In the genomic region with DNA sequence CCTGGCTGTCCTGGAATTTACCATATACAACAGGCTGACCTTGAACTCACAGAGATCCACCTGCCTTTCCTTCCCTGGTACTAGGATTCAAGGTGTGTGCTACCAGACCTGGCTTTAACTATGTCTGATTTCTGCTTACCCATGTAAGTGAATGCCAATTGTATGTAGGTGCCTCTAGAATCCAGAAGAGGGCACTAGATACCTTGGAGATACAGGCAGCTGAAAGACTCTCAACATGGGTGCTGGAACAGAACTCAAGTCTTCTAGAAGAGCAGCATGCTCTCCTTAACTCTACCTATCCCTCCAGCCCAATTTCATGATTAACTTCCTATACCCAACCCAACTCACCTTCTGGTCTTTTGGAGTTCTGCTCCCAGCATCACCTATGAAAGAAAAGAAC, we compare ENCODE assay signal across 9 mouse cellular contexts. TPM values are rescaled to one million over a fixed set of nuclear protein-coding genes. Genes with fewer than 3 reads are reported as not detected.
A peak's percentile ranks its signal among the peaks of the same experiment; 100 is the strongest.
DNase-seq lines count a peak whose midpoint lies in the region; ATAC-seq and TF ChIP-seq lines count a peak whose summit lies in the region.
"Had no signal": no experiment of that assay in that cellular context is flagged by ENCODE, and none has a peak within 500 bp of the region (broad histone marks: within the 10 kb centered on the region; RNA-seq: fewer than 3 reads in every experiment).

No protein-coding gene starts in this region.

- no peaks in the 10 kb centered on the region for H3K27me3 ChIP-seq in forebrain, embryonic 14.5 days (replicated peaks; ENCODE audit: control insufficient read depth, insufficient read depth, low read length)
- no peaks in the 10 kb centered on the region for H3K27me3 ChIP-seq in forebrain, embryonic 12.5 days
- H3K27me3 ChIP-seq in midbrain, embryonic 14.5 days (ENCODE audit: control insufficient read depth, insufficient read depth, low read length): no peaks in the 10 kb centered on the region
- H3K27me3 ChIP-seq in midbrain, embryonic 15.5 days (replicated peaks): no peaks in the 10 kb centered on the region

- peaks cover 81% of the 10 kb centered on the region for H3K36me3 ChIP-seq in forebrain, embryonic 14.5 days (ENCODE audit: control insufficient read depth, insufficient read depth, low read length)
- peaks cover 83% of the 10 kb centered on the region for H3K36me3 ChIP-seq in forebrain, embryonic 12.5 days (replicated peaks)
- peaks cover 81% of the 10 kb centered on the region for H3K36me3 ChIP-seq in midbrain, embryonic 14.5 days (ENCODE audit: control insufficient read depth, insufficient read depth, low read length)
- peaks cover 65% of the 10 kb centered on the region for H3K36me3 ChIP-seq in midbrain, embryonic 15.5 days (replicated peaks)

- no peak for ATAC-seq in forebrain, embryonic 14.5 days
- ATAC-seq in forebrain, embryonic 12.5 days (ENCODE audit: low FRiP score): no peak
- no peak for ATAC-seq in midbrain, embryonic 14.5 days (ENCODE audit: low FRiP score, low TSS enrichment)
- ATAC-seq in midbrain, embryonic 15.5 days (replicated peaks): no peak

- no peak overlapping the region for H3K27ac ChIP-seq in forebrain, embryonic 14.5 days (ENCODE audit: low read depth, low read length)
- no peak overlapping the region for H3K27ac ChIP-seq in forebrain, embryonic 12.5 days
- H3K27ac ChIP-seq in midbrain, embryonic 14.5 days (replicated peaks; ENCODE audit: low read depth, low read length): no peak overlapping the region
- H3K27ac ChIP-seq in midbrain, embryonic 15.5 days: no peak overlapping the region

- no peak for TF ChIP-seq POLR2A in brain, embryonic 14.5 days (IDR thresholded peaks at IDR 0.05; ENCODE audit: borderline replicate concordance, extremely low read depth, insufficient read depth, insufficient read length, poor library complexity, severe bottlenecking)

- no peaks in the 10 kb centered on the region for H3K9me3 ChIP-seq in forebrain, embryonic 14.5 days (replicated peaks; ENCODE audit: control insufficient read depth, low read length)
- no peaks in the 10 kb centered on the region for H3K9me3 ChIP-seq in forebrain, embryonic 12.5 days
- H3K9me3 ChIP-seq in midbrain, embryonic 14.5 days (ENCODE audit: control insufficient read depth, low read length): no peaks in the 10 kb centered on the region
- H3K9me3 ChIP-seq in midbrain, embryonic 15.5 days: no peaks in the 10 kb centered on the region

- H3K4me1 ChIP-seq in forebrain, embryonic 14.5 days (ENCODE audit: control insufficient read depth, insufficient read depth, low read length): no peaks in the 10 kb centered on the region
- H3K4me1 ChIP-seq in forebrain, embryonic 12.5 days: no peaks in the 10 kb centered on the region
- H3K4me1 ChIP-seq in midbrain, embryonic 14.5 days (ENCODE audit: control insufficient read depth, insufficient read depth, low read length): no peaks in the 10 kb centered on the region
- H3K4me1 ChIP-seq in midbrain, embryonic 15.5 days: no peaks in the 10 kb centered on the region

- no peak overlapping the region for H3K9ac ChIP-seq in forebrain, embryonic 14.5 days (ENCODE audit: low read length)
- no peak overlapping the region for H3K9ac ChIP-seq in forebrain, embryonic 12.5 days
- H3K9ac ChIP-seq in midbrain, embryonic 14.5 days (replicated peaks; ENCODE audit: low read length): no peak overlapping the region
- H3K9ac ChIP-seq in midbrain, embryonic 15.5 days: no peak overlapping the region

- no peak overlapping the region for H3K4me3 ChIP-seq in forebrain, embryonic 14.5 days (ENCODE audit: low read depth, low read length)
- H3K4me3 ChIP-seq in forebrain, embryonic 12.5 days (replicated peaks): no peak overlapping the region
- H3K4me3 ChIP-seq in midbrain, embryonic 14.5 days (replicated peaks; ENCODE audit: low read depth, low read length): no peak overlapping the region
- H3K4me3 ChIP-seq in midbrain, embryonic 15.5 days: no peak overlapping the region

- no peak overlapping the region for H3K4me2 ChIP-seq in forebrain, embryonic 14.5 days (ENCODE audit: low read length)
- no peak overlapping the region for H3K4me2 ChIP-seq in forebrain, embryonic 12.5 days
- no peak overlapping the region for H3K4me2 ChIP-seq in midbrain, embryonic 14.5 days (ENCODE audit: low read length)
- H3K4me2 ChIP-seq in midbrain, embryonic 15.5 days: no peak overlapping the region

- DNase-seq in forebrain, embryonic 14.5 days (ENCODE audit: low spot score): peak; percentile 64
- DNase-seq in midbrain, embryonic 14.5 days: peak; percentile 54
- DNase-seq in brain, embryonic 14.5 days (ENCODE audit: low read depth): peak; percentile 65
- DNase-seq in lung, postnatal 14 days: peak; percentile 16
- no peak for DNase-seq in right cerebral cortex, adult 2 months (ENCODE audit: low spot score in 2 of 2)
- DNase-seq in gastrocnemius, postnatal 10 days: no peak

- peak; percentile 35; the same call in 1 of the 2 replicates for TF ChIP-seq CTCF in brain, embryonic 14.5 days (IDR thresholded peaks at IDR 0.05; ENCODE audit: borderline replicate concordance, extremely low read depth, insufficient read depth, insufficient read length)

RNA-seq across cellular contexts. Expression of gene Setdb1, which starts 7.5 kb away (rescaled TPM):
- polyA plus RNA-seq in forebrain, embryonic 14.5 days (2014; fragmentation: Nextera tagmentation; extraction: Ambion mirVana): 42.2 and 48.9 TPM in 2 replicates
- polyA plus RNA-seq in forebrain, embryonic 12.5 days (2016; fragmentation: Nextera tagmentation; extraction: Ambion mirVana): 66.2 and 70.2 TPM in 2 replicates
- 36.8 and 53.6 TPM in 2 replicates for polyA plus RNA-seq in midbrain, embryonic 14.5 days (2014; fragmentation: Nextera tagmentation; extraction: Ambion mirVana)
- 43.4 and 45.4 TPM in 2 replicates for polyA plus RNA-seq in midbrain, embryonic 15.5 days (2015; fragmentation: Nextera tagmentation; extraction: Ambion mirVana)
- 60.7 and 60.8 TPM in 2 replicates for polyA plus RNA-seq in brain, embryonic 14.5 days (2012; rRNA removed)
- 10 to 100 TPM; 12.6 to 17.2 TPM for total RNA-seq in gastrocnemius, postnatal 10 days (2021)

RNA-seq across cellular contexts. Expression of gene Cers2, which starts 34.9 kb away (rescaled TPM):
- 75.8 and 91.8 TPM in 2 replicates for polyA plus RNA-seq in forebrain, embryonic 14.5 days (2014; fragmentation: Nextera tagmentation; extraction: Ambion mirVana)
- 109 and 111 TPM in 2 replicates for polyA plus RNA-seq in forebrain, embryonic 12.5 days (2016; fragmentation: Nextera tagmentation; extraction: Ambion mirVana)
- 70.6 and 83.2 TPM in 2 replicates for polyA plus RNA-seq in midbrain, embryonic 14.5 days (2014; fragmentation: Nextera tagmentation; extraction: Ambion mirVana)
- 97.6 and 97.8 TPM in 2 replicates for polyA plus RNA-seq in midbrain, embryonic 15.5 days (2015; fragmentation: Nextera tagmentation; extraction: Ambion mirVana)
- 89.6 and 100 TPM in 2 replicates for polyA plus RNA-seq in brain, embryonic 14.5 days (2012; rRNA removed)
- total RNA-seq in gastrocnemius, postnatal 10 days (2021): 10 to 100 TPM; 42.6 to 51.9 TPM

RNA-seq across cellular contexts. Expression of gene Anxa9, which starts 42.5 kb away (rescaled TPM):
- 0.27 and 0.64 TPM in 2 replicates for polyA plus RNA-seq in forebrain, embryonic 14.5 days (2014; fragmentation: Nextera tagmentation; extraction: Ambion mirVana)
- polyA plus RNA-seq in forebrain, embryonic 12.5 days (2016; fragmentation: Nextera tagmentation; extraction: Ambion mirVana): 1.1 and 1.4 TPM in 2 replicates
- polyA plus RNA-seq in midbrain, embryonic 14.5 days (2014; fragmentation: Nextera tagmentation; extraction: Ambion mirVana): 0.45 and 0.55 TPM in 2 replicates
- polyA plus RNA-seq in midbrain, embryonic 15.5 days (2015; fragmentation: Nextera tagmentation; extraction: Ambion mirVana): 0.33 and 0.56 TPM in 2 replicates
- 1.4 and 1.6 TPM in 2 replicates for polyA plus RNA-seq in brain, embryonic 14.5 days (2012; rRNA removed)
- total RNA-seq in gastrocnemius, postnatal 10 days (2021): under 1 TPM; 0.27 to 0.63 TPM

RNA-seq across cellular contexts. Expression of gene 4930558C23Rik, which starts 53.1 kb away (rescaled TPM):
- polyA plus RNA-seq in forebrain, embryonic 14.5 days (2014; fragmentation: Nextera tagmentation; extraction: Ambion mirVana): not detected in 2 replicates
- not detected in 2 replicates for polyA plus RNA-seq in forebrain, embryonic 12.5 days (2016; fragmentation: Nextera tagmentation; extraction: Ambion mirVana)
- not detected in 2 replicates for polyA plus RNA-seq in midbrain, embryonic 14.5 days (2014; fragmentation: Nextera tagmentation; extraction: Ambion mirVana)
- not detected in 2 replicates for polyA plus RNA-seq in midbrain, embryonic 15.5 days (2015; fragmentation: Nextera tagmentation; extraction: Ambion mirVana)
- polyA plus RNA-seq in brain, embryonic 14.5 days (2012; rRNA removed): not detected in 2 replicates
- not detected for total RNA-seq in gastrocnemius, postnatal 10 days (2021)
- polyA plus RNA-seq: liver, embryonic 16.5 days had no signal

Comparison
In these comparisons a context has a peak if more than half of its experiments do, and no peak if none do; other contexts are left out.
1. DNase-seq: peak in forebrain, embryonic 14.5 days (single experiment), midbrain, embryonic 14.5 days (single experiment), brain, embryonic 14.5 days (single experiment) and lung, postnatal 14 days (single experiment); none in right cerebral cortex, adult 2 months (0 of 2) and gastrocnemius, postnatal 10 days (single experiment).